Mouse (Mus musculus): ENCODE results near the gene Macrod1. TPM values are rescaled to one million over a fixed set of nuclear protein-coding genes. Genes with fewer than 3 reads are reported as not detected.

Macrod1 gene
- total RNA-seq, 2 experiments from 2014 or later = 5.5 to 6.3 TPM

DNA sequence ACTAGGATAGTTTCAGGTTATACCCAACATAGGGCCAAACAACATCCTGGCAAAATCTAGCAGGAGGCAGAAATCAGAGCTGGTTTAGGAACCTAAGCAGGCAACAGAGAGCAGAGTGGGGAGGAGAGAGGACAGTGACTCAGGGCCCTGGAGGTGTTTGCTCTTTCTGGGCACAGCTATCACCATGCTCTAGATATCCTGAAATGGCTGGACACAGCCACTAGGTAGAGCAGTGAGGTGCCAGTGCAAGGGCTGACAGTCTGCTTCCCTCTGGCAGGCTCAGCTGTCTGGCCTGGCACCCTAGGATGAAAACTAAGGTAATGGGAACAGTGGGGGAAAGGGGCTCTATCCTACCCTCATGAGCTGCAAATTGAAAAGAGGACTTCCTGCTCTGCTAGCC, 166.9 kb downstream of the Macrod1 start:
- intact Hi-C loops (cut with DNase I) = no loop called here
- DNase-seq = no peak

DNA sequence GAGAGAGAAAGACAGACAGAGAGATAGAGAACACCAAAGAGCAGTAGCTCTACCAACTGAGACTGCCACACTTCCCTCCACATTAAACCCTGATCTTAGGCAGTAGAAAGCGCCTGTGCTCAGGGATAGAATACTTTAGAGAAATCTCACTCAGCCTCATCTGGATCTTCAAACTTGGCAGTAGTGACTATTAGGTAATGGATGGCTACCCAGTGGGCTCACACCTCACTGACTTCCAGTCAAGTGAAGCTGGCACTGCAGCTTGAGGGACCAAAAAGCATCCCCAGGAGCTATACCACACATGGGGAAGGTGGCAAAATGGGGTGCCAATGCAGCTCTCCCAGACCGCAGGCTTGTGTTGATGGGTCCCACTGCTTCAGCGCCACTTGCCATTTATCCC, 167.6 kb downstream of the Macrod1 start:
- intact Hi-C loops (cut with DNase I) = no loop called here

DNA sequence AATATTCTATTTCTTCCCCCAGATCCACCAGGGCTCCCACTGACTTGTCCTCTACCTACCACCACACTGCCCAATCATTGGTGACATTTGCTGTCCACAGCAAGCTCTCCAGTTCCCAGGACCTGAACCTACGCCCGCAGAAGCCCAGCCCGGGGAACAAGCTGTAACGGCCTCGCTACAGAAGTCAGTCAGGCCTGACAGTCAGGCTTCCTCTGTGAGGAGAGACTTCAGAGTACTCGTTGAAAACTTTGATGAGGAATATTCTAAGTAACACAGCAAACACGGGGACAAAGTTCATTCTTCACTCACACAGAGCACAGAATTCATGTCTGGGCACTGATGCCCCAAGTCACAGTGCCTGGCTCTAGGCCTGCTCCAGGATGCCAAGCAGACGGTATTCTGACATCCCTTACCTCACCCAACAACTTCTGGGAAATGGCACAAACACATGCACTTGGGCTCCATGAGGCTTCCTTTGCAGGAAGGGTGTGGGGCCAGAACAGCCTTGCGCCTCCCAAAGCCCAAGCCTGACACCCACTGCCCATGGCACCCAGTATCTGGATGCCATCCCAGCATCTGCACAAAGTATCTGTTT, 168.6 kb downstream of the Macrod1 start:
- DNase-seq = no peak
- intact Hi-C loops (cut with DNase I) = no loop called here

More for the DNA sequence above, 167.6 kb downstream of the Macrod1 start:
- no peak for DNase-seq

DNA sequence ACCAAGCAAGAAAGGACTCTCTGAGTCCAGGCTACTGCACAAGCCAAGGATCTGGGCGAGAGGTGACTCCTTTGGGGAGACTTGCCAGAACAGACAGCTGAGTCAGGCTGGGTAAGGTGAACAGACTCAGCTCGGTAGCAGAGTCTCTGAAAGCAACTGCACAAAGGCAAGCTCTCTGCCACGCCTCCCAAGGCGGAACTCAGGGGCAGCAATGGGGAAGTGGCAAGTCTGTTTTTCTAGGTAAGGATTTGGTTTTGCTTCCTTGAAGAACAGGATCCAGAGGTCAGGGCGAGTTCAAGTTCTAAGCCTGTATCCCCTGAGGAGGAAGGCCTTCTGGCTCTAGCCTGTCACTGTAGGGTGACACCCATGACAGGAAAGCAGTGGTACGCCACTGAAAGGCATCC, 169.9 kb downstream of the Macrod1 start:
- intact Hi-C loops (cut with DNase I) = no loop called here

DNA sequence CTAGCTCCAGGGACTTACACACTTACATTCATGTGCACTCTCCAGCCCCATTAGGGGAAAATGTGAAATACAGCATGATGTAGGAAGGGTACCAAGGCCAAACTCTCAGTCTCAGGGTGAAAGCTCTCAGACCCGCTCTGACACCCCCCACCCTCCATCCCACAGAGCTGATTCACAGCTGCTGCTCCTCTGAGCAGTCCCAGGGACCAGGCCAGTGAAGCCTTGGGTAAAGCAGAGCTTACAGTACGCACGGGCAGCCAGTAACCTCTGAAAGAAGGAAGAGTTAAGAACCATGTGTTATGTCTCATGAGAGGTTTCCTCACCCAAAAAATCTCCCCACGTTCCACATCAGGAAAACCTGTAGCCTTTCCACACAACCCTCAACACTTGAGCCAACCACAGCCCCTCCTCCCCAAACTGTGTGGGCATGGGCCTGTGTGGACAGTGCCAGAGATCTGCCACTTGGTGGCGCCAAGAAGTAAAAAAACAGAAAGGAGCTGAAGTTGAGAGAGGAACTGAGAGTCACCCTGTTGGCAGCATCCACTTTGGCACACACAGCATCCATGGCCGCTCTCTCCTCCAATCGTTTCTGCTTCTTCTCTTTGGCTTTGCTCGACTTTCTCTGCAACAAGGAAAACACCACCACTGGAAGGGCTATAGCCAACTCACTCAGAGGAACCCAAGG, 178.1 kb downstream of the Macrod1 start:
- DNase-seq = peak; percentile 88
- intact Hi-C loops (cut with DNase I) = loop anchor here (1.0 kb wide), 1 partner anchor 111 kb away; no protein-coding TSS in a partner anchor

More for the DNA sequence above, 169.9 kb downstream of the Macrod1 start:
- no peak for DNase-seq

DNA sequence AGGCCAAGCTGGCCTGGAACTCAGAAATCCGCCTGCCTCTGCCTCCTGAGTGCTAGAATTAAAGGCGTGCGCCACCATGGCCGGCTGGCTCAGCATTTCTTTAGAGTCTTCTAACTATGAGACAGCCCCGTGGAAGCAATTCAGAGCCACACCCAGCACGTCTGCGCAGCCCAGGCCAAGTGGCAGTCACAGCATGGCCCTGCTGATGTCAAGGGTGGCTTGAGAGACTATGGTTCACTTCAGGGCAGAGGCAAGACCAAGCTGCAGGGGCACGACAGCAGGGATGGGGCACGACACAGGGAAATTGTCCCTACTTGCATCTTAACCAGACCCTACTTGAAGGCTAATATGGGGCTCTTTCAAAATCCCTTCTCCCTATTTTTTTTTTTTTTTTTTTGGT, 178.9 kb downstream of the Macrod1 start:
- DNase-seq = no peak
- intact Hi-C loops (cut with DNase I) = loop anchor here (1.0 kb wide), 1 partner anchor 110 kb away; no protein-coding TSS in a partner anchor

DNA sequence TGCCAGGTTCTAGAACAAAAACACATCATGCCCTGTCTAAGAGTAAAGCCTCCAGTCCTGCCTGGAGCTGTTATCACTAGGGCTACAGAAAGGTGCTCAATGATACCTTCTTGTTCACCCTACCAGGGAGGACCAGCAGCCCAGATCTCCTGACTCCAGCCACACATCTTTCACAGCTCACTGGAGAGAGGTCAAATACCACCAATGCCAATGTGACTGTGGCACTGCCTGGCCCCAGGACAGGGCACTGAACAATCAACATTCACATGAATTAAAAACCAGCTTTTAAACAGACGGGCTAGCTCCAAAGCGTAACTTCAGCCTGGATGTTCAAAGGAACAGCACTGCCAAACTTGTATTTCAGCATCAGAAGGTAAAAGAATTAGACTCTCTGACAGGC, 179.4 kb downstream of the Macrod1 start:
- intact Hi-C loops (cut with DNase I) = no loop called here
- no peak for DNase-seq

DNA sequence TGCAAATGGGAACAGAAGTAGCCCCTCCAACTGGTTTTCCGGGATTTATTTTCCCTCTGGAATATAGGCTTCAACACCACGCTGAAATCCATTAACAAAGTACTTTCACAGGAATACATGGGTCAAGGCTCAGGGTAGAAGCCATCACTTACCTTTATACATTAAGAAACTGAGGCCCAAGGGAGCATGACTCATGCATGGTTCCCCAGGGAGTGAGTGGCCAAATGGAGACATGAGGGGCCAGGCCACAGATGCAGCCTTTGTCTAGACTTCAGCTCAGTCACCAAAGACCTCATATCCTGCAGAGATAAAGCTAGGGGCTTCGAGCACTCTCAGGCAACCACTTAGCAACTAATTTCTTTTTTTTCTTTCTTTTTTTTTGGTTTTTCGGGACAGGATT, 180.1 kb downstream of the Macrod1 start:
- intact Hi-C loops (cut with DNase I) = no loop called here
- no peak for DNase-seq

DNA sequence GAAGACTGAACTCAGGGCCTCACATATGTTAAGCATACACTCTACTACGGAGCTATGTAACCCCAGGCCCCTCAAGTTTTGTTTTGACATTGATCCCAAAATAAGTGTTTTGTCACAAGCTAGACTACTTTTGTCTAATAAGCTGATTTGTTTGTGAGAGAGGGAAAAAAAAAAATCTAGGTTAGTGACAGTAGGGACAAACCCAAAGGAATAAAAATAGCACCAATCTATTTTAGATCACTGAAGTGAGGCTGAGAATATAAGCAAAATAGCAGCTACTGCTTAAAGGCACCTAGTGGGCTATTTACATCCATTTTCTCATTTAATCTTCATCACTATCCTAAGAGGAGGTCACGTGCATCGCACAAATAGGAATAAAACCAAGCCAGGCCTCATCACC, 183.0 kb downstream of the Macrod1 start:
- intact Hi-C loops (cut with DNase I) = no loop called here
- no peak for DNase-seq

DNA sequence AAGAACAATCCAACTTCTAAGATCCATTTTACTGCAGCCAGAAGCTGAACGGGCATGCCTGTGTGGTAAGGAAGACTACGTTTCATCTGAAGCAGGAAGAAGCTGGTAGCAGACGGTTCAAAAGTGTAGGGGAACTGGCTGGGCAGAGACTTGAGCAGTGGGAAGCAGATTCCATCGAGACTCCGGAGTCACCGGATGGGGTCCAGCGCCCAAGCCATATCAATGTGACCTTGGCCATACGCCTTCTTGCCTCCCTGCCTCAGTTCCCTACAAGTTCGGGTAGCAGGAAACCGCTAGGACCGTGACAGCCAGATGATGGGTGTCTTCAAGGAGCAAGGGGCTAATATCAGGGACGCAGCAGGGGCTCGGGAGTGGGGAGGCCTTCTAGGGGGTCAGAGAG, 183.7 kb downstream of the Macrod1 start:
- intact Hi-C loops (cut with DNase I) = no loop called here
- no peak for DNase-seq

DNA sequence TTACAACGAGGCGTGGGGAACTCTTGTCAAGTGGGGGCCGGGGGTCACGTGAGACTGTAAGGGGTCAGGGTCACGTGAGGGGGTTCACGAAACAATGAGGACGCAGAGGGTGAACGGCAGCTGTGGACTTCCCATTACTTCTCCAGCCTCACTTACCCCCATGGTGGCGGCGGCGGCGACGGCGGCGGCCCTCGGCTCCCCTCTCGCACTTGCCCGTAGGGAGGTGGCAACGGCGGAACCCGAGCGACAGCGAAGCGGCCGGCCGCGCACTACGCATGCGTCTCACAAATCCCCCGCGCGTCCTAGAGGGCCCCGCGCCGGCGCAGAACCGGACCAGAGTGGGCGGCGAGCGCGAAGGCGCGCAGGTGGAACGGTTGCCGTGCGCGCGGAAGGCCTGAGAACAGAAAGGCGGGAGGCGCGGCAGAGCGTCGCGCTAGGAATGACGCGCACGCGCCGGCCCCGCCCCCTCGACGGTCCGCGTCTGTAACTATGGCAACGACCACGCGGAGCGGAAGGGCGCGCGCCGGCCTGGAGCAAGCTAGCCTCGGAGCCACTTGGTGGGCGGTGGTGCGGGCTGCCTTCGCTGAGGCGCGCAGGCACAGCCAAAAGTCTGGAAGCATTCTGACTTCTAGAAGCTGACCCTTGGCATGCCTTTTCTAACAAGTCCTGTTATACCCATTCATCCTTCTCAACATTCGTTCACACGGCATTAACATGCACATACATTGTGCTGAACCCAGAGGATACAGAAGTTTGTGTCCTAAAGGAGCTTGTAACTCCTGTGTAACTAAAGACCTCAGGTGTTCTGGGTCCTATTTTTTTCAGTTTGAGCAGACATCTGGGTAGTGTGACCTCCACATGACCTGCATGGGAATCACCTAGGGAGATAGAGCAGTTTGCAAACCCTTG, 184.4 kb downstream of the Macrod1 start, which contains the start of gene Naa40:
Naa40 (minus strand) TSS at position 402 of the 909 bp plus-strand sequence.
- DNase-seq = peak; percentile 96
- intact Hi-C loops (cut with DNase I) = no loop called here

DNA sequence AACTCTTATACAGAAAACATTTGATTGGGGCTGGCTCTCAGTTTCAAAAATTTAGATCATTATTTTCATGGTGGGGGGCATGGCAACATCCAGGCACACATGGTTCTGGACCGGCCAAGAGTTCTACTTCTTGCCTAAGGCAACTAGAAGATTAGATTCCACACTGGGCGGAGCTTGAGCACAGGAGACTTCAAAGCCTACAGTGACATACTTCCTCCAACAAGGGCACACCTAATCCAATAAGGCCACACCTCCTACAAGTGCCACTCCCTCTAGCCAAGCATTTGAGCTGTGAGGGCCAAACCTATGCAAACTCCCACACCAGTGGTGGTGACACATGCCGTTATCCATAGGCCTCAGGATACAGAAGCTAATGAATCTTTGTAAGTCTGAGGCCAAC, 189.4 kb downstream of the Macrod1 start:
- DNase-seq = no peak
- intact Hi-C loops (cut with DNase I) = no loop called here

Other genes with a start within 250 kb of the Macrod1 start
- gene Rps6ka4, start 216.2 kb upstream of the Macrod1 start, total RNA-seq (2021) = 10 to 100 TPM; 22.5 to 23.5 TPM
- under 1 TPM; 0.82 to 0.91 TPM for gene Ccdc88b, start 198.6 kb upstream of the Macrod1 start, total RNA-seq (2021)
- 10 to 100 TPM; 42.5 to 43.0 TPM for gene Trmt112, start 147.1 kb upstream of the Macrod1 start, total RNA-seq (2021)
- 100 to 1,000 TPM; 203 to 204 TPM for gene Prdx5, start 146.7 kb upstream of the Macrod1 start, total RNA-seq (2021)
- gene Esrra, start 135.0 kb upstream of the Macrod1 start, total RNA-seq (2021) = 10 to 100 TPM; 30.4 to 32.7 TPM
- gene Catsperz, start 131.4 kb upstream of the Macrod1 start, total RNA-seq (2021) = 10 to 100 TPM in 1 of 2 experiments, 1 to 10 TPM in 1; 6.2 to 11.1 TPM
- gene Kcnk4, start 122.3 kb upstream of the Macrod1 start, total RNA-seq (2021) = 10 to 100 TPM; 13.8 to 15.5 TPM
- gene Bad, start 114.9 kb upstream of the Macrod1 start, total RNA-seq (2021) = 10 to 100 TPM; 46.2 to 47.1 TPM
- gene Gpr137, start 114.3 kb upstream of the Macrod1 start, total RNA-seq (2021) = 10 to 100 TPM; 56.8 to 63.6 TPM
- gene Ppp1r14b, start 81.8 kb upstream of the Macrod1 start, total RNA-seq (2021) = 100 to 1,000 TPM; 335 to 369 TPM
- gene Plcb3, start 80.3 kb upstream of the Macrod1 start, total RNA-seq (2021) = 10 to 100 TPM; 13.7 to 15.1 TPM
- 10 to 100 TPM; 43.7 to 44.4 TPM for gene Fkbp2, start 76.3 kb upstream of the Macrod1 start, total RNA-seq (2021)
- gene Vegfb, start 69.2 kb upstream of the Macrod1 start, total RNA-seq (2021) = 10 to 100 TPM; 74.4 to 80.7 TPM
- 10 to 100 TPM; 14.0 to 17.7 TPM for gene Dnajc4, start 64.2 kb upstream of the Macrod1 start, total RNA-seq (2021)
- 10 to 100 TPM in 1 of 2 experiments, 1 to 10 TPM in 1; 8.9 to 11.5 TPM for gene Nudt22, start 60.7 kb upstream of the Macrod1 start, total RNA-seq (2021)
- gene Trpt1, start 60.7 kb upstream of the Macrod1 start, total RNA-seq (2021) = 10 to 100 TPM; 17.6 to 21.4 TPM
- gene Fermt3, start 37.3 kb upstream of the Macrod1 start, total RNA-seq (2021) = 1 to 10 TPM; 3.2 to 3.4 TPM
- 100 to 1,000 TPM; 127 to 130 TPM for gene Stip1, start 16.8 kb upstream of the Macrod1 start, total RNA-seq (2021)
- 10 to 100 TPM; 22.4 to 23.5 TPM for gene Flrt1, start 48.9 kb downstream of the Macrod1 start, total RNA-seq (2021)
- gene Otub1, start 149.5 kb downstream of the Macrod1 start, total RNA-seq (2021) = 100 to 1,000 TPM; 181 TPM
- 100 to 1,000 TPM; 469 to 499 TPM for gene Cox8a, start 160.8 kb downstream of the Macrod1 start, total RNA-seq (2021)
- 10 to 100 TPM; 45.6 to 49.9 TPM for gene Naa40, start 184.4 kb downstream of the Macrod1 start, total RNA-seq (2021)
- gene Rcor2, start 210.5 kb downstream of the Macrod1 start, total RNA-seq (2021) = 10 to 100 TPM; 29.7 to 30.4 TPM

Data from left cerebral cortex, postnatal 4 days (tissue).